Mouse (Mus musculus) bone marrow macrophage, adult 2 months (primary cell): ENCODE data around the gene P2ry4. TPM values are rescaled to one million over a fixed set of nuclear protein-coding genes. Genes with fewer than 3 reads are reported as not detected.

Experiments used
- H3K27ac ChIP-seq: 2 replicates; pipeline ENCODE4 v1.5.1; 2012; ENCODE audit warnings: low read depth, low read length; ENCODE audit not compliant: insufficient read depth
- H3K4me1 ChIP-seq: 2 replicates; pipeline ENCODE4 v1.6.1; 2012; ENCODE audit warnings: low read length; ENCODE audit not compliant: control insufficient read depth, insufficient read depth
- H3K4me3 ChIP-seq: 2 replicates; pipeline ENCODE4 v1.5.1; 2012; ENCODE audit warnings: mild to moderate bottlenecking, low read length, moderate library complexity; ENCODE audit not compliant: insufficient read depth
- CTCF ChIP-seq: IDR thresholded peaks from 2 replicates; pipeline ENCODE4 v1.5.1; 2012; ENCODE audit warnings: low read depth, mild to moderate bottlenecking, low read length, moderate library complexity
- POLR2A ChIP-seq: IDR thresholded peaks from 2 replicates; pipeline ENCODE4 v1.6.1; 2012; ENCODE audit warnings: mild to moderate bottlenecking, low read depth, low read length, borderline replicate concordance
- polyA plus RNA-seq: library from polyadenylated mRNA; stranded (reverse); fragments of >200 nt; gene quantifications from 2 replicates; pipeline ENCODE4 v1.2.4, GENCODE M21; 2012; ENCODE audit not compliant: missing spikeins, insufficient read depth, insufficient read length

The P2ry4 gene
- not detected in 2 replicates for polyA plus RNA-seq

DNA sequence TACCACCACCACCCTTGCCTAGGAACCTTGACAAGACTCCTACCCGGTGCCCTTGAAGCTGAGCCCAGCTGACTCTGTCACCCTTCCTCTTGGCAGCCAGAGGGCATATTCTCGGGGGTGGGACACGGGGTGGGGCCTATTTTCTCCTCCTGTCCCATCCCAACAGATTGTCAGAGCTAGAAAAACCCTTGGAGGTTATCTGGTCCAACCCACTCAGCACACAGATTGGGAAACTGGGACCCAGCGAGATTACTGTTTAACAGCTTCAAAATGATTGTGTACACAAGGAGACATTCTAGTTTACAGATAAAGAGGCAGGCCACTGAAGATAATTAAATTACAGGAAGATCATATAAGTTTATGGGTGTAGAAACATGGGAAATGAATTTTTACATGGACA lies at the start of gene P2ry4:
TSS of gene P2ry4 (minus strand) at position 79 of the 400 bp plus-strand sequence.
- H3K27ac ChIP-seq: no peak within 1 kb of the TSS
- H3K4me3 ChIP-seq: no peak within 1 kb of the TSS
- TF ChIP-seq CTCF: no peak
- TF ChIP-seq POLR2A: no peak
- H3K4me1 ChIP-seq: no peaks in the 10 kb centered on the region

DNA sequence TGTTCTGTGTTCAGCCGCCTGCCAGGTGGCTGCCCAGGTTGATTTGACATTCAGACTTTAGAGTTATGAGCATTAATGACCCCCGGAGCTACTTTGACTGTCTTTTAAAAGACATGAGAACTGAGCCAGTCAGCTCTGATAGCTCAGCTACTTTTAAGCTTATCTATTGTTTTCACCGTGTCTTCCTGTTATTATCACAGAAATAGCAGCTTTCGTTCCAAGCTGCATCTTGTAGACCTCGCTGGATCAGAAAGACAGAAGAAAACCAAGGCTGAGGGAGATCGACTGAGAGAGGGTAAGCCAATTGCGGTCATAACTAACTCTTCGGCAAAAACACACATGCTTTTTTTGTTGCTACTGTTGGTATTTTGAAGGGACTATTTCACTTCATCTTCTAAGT lies 43.8 kb upstream of the P2ry4 start:
- TF ChIP-seq POLR2A: no peak
- TF ChIP-seq CTCF: no peak
- Histone ChIP-seq H3K27ac (no peak overlapping the region), H3K4me3 (no peak overlapping the region), H3K4me1 (peaks cover 9% of the 10 kb centered on the region)

DNA sequence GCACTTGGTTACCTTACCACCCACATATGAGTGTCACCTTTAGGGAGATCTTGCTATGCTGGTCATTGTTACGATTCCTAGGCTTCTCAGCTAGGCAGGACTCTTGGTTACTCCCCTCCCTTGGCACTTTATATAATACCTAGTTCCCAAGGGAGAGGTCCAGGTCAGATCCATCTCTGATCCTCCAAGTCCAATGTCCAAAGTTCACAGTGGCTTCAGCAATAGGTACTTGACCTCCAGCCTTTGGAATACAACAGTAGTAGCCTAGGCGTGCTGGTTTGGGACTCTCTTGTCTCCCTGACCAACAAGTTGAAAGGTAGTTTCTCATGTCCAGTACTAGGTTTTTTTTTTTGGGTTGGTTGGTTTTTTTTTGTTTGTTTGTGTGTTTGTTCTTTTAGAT lies 34.4 kb upstream of the P2ry4 start:
- no peaks in the 10 kb centered on the region; the same call in 1 of the 2 replicates for H3K4me1 ChIP-seq
- H3K27ac ChIP-seq: no peak overlapping the region
- no peak for TF ChIP-seq CTCF
- H3K4me3 ChIP-seq: no peak overlapping the region

- peak within 1 kb of the TSS; percentile 89 for H3K4me3 ChIP-seq
- peak within 1 kb of the TSS; percentile 49 for H3K27ac ChIP-seq
- no peaks in the 10 kb centered on the region; the same call in 1 of the 2 replicates for H3K4me1 ChIP-seq
- TF ChIP-seq POLR2A: no peak
- no peak for TF ChIP-seq CTCF
Measured at GRCm38 (mm10) chrX:100625802-100626793, 31.4 kb upstream of the P2ry4 start, which contains the start of gene Pdzd11. Pdzd11 (minus strand) TSS chrX:100626568.

GRCm38 (mm10) chrX:100625546-100625801 lies 30.8 kb upstream of the P2ry4 start, which contains the start of gene Kif4:
Kif4 (plus strand) TSS chrX:100625737.
- H3K4me1 ChIP-seq: no peaks in the 10 kb centered on the region; the same call in 1 of the 2 replicates
- H3K4me3 ChIP-seq: peak within 1 kb of the TSS; percentile 89
- peak within 1 kb of the TSS; percentile 49 for H3K27ac ChIP-seq
- TF ChIP-seq POLR2A (no peak), CTCF (no peak)

DNA sequence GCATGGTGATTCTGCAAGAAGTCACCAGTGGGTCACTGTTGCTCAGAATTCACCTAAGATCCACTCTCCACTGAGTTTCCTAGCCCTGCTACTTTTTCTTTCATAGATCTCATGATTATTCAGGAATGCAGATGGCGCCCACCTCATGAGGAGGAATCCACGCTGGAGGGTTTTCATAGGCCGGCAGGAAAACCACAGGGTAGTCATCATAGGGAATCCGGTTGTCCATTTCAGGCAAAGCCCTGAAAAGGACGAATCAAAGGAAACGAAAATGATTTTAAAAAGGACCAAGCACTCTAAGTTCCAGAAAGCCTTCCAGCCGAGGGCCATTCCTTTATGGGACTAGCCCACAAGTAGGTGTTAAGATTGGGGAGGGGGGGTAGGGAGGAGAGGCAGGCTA lies 30.5 kb upstream of the P2ry4 start:
- no peak overlapping the region for H3K27ac ChIP-seq
- no peaks in the 10 kb centered on the region; the same call in 1 of the 2 replicates for H3K4me1 ChIP-seq
- peak overlapping the region; percentile 86 for H3K4me3 ChIP-seq
- TF ChIP-seq CTCF (no peak), POLR2A (no peak)

- no peak overlapping the region for H3K27ac ChIP-seq
- no peak overlapping the region for H3K4me3 ChIP-seq
- TF ChIP-seq POLR2A (no peak), CTCF (no peak)
- H3K4me1 ChIP-seq: no peaks in the 10 kb centered on the region; the same call in 1 of the 2 replicates
Measured at GRCm38 (mm10) chrX:100624242-100624641, 29.6 kb upstream of the P2ry4 start.

- TF ChIP-seq CTCF: no peak
- no peak for TF ChIP-seq POLR2A
- Histone ChIP-seq H3K27ac (no peak overlapping the region), H3K4me3 (no peak overlapping the region)
Measured at GRCm38 (mm10) chrX:100621366-100621765, 26.7 kb upstream of the P2ry4 start.

GRCm38 (mm10) chrX:100618488-100618887 lies 23.8 kb upstream of the P2ry4 start:
- H3K4me3 ChIP-seq: no peak overlapping the region
- H3K27ac ChIP-seq: no peak overlapping the region
- no peak for TF ChIP-seq CTCF
- TF ChIP-seq POLR2A: no peak
- no peaks in the 10 kb centered on the region for H3K4me1 ChIP-seq

More at GRCm38 (mm10) chrX:100621366-100621765, 26.7 kb upstream of the P2ry4 start:
- no peaks in the 10 kb centered on the region; the same call in 1 of the 2 replicates for H3K4me1 ChIP-seq

- TF ChIP-seq CTCF: no peak
- no peak for TF ChIP-seq POLR2A
Measured at GRCm38 (mm10) chrX:100605314-100605713, 10.6 kb upstream of the P2ry4 start, which contains the start of gene Arr3. Arr3 (plus strand) TSS chrX:100605497.

More at GRCm38 (mm10) chrX:100605314-100605713, 10.6 kb upstream of the P2ry4 start, which contains the start of gene Arr3:
- Histone ChIP-seq H3K4me1 (peaks cover 2% of the 10 kb centered on the region; the same call in 1 of the 2 replicates), H3K27ac (no peak within 1 kb of the TSS), H3K4me3 (no peak within 1 kb of the TSS)
